Mouse (Mus musculus) heart, adult 2 months (tissue): ENCODE results near the gene Galnt4.

Source experiments
- CTCF ChIP-seq: fragments of 200-600 bp; IDR thresholded peaks from 2 replicates; pipeline ENCODE4 v1.8.1; 2022; ENCODE audit warnings: antibody characterized with exemption, mild to moderate bottlenecking, moderate library complexity
- POLR2A ChIP-seq: fragments of 200-500 bp; IDR thresholded peaks from 2 replicates; pipeline ENCODE4 v1.6.1; 2011; ENCODE audit warnings: mild to moderate bottlenecking, low read depth, low read length, control low read depth; ENCODE audit not compliant: insufficient read depth

- TF ChIP-seq CTCF = no peak
- TF ChIP-seq POLR2A = no peak
Observed at GRCm38 (mm10) chr10:99083431-99084003, 24.4 kb upstream of the Galnt4 start.
